Mouse (Mus musculus) granulocyte monocyte progenitor cell, adult 5-6 weeks (primary cell): ENCODE measurements around the gene Mid1ip1. TPM values are rescaled to one million over a fixed set of nuclear protein-coding genes. Genes with fewer than 3 reads are reported as not detected.

Experiments used
- ATAC-seq: replicated peaks from 2 replicates; pipeline ENCODE4 v1.8.0; 2016; ENCODE audit warnings: mild to moderate bottlenecking, moderate TSS enrichment, inconsistent platforms; ENCODE audit not compliant: poor library complexity, severe bottlenecking
- total RNA-seq, 2 experiments: library from RNA; stranded (forward) in 1 of 2; stranded (reverse) in 1 of 2; fragments of 200-712, 200-1000 nt in 1 of 2; fragments of >200 nt in 1 of 2; fragmentation: Nextera tagmentation in 1 of 2; gene quantifications; 2 replicates each; pipeline ENCODE4 v1.2.3; 2014 to 2017

The Mid1ip1 gene
- total RNA-seq (2014; fragmentation: Nextera tagmentation): 22.5 and 35.0 TPM in 2 replicates
- 60.4 and 78.9 TPM in 2 replicates for total RNA-seq (2017)

DNA sequence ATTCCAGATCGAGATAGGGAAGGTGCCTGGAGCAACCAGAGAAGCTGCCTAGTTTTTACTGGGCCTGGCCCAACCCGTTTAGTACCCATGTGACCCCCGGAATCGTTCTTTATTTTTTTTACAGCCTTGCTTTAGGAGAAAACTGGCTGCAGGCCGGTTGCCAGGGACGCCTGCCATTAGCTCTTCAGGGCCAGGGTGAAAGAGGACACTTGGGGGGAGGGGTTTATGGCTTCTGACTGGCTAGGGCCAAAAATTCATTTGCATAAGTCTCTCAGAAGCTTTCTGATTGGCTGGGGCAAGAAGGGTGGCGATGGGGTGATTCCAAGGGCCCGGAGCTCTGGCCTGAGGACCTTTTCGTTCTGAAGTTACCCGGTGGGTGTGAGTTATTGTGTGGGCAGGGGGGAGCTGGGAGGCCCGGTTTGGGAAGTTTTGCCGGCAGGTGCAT, at the start of gene Mid1ip1:
TSS of gene Mid1ip1 (plus strand) at position 318 of the 445 bp plus-strand sequence.
- peak; percentile 52 for ATAC-seq

DNA sequence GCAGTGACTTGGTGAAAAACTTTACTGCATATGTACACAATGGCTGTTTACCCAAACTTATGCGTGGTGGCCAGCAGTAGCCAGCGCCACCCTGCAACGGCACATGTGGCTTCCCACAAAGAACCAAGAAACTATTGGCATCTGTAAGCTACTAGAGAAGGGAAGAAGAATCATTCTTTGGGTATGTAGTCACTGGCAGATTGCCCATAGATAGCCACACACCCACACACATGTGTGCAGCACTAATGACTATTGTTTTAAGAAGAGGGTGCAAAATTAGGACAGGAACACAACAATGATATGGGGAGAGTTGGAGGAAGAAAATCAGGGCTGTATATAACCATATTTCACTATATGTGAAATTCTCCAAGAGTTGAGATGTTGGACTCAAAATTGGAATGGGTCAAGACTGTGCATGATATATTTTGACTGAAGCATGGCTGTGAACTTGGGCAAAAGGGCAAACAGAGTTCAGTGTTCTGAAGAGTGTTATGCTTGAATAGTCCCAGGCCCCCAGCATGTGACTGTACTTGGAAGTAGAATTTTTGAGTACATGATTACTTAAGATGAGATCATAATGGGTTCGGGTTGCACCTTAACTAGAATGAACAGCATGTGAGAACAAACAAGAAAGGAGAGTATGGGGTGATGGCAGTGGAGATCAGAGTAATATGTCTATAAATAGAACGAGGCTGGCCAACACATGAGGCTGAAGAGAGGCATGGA, 20.2 kb upstream of the Mid1ip1 start:
- no peak for ATAC-seq

DNA sequence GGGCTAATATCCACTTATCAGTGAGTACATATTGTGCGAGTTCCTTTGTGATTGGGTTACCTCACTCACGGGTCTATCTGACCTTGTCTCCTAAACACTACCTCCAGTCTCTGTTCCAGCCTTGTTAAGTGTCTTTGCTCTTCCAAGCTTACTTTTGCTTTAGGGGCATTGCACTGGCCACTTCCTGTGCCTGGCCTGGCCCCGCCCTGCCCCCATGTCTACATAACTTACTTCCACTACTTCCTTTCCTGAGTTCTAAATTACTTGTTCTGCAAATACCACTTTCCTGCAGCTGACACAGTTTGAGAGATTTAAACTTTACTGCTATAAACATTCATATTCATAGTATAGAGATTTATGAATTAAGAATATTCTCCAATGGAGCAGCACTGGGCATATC, 8.1 kb upstream of the Mid1ip1 start:
- peak; percentile 71 for ATAC-seq

DNA sequence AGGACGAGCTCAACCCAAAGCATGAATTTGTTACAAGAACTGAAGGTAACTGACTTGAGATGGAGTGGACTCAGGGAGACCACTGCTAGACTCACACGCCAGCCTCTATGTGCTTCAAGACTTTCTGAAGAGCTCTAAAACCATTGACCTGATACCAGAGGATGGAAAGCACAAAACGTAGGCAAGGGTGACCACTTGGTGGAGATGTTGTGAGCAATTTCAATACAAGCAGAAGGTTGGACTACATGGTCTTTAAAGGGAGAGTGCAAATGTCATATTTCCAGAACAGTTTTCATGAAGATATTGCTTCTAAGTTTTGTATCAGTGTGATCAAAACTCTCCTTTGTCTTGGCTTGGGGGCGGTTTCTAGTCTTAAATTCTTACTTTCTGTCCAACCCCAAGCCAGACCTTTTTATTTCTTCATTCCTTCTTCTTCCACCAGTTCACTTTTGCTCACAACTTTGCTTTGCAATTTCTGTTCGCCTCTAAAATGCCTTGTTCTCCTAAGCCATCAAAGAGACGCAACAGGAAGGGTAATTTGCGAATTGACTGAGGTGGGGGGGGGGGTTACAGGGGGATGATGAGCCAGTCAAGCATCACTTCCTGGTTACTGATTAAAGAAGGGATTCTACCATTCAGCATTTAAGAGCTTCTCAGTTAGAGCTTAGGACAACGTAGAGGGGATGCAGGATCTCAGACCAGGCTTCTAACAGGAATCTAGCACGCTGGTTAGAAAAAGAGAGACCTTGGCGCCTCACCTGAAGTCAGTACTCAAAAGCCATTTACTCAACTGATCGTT, 775 bp upstream of the Mid1ip1 start:
- 0 out of 2 replicates have a peak, but pooled peaks have one; percentile 8 for ATAC-seq

DNA sequence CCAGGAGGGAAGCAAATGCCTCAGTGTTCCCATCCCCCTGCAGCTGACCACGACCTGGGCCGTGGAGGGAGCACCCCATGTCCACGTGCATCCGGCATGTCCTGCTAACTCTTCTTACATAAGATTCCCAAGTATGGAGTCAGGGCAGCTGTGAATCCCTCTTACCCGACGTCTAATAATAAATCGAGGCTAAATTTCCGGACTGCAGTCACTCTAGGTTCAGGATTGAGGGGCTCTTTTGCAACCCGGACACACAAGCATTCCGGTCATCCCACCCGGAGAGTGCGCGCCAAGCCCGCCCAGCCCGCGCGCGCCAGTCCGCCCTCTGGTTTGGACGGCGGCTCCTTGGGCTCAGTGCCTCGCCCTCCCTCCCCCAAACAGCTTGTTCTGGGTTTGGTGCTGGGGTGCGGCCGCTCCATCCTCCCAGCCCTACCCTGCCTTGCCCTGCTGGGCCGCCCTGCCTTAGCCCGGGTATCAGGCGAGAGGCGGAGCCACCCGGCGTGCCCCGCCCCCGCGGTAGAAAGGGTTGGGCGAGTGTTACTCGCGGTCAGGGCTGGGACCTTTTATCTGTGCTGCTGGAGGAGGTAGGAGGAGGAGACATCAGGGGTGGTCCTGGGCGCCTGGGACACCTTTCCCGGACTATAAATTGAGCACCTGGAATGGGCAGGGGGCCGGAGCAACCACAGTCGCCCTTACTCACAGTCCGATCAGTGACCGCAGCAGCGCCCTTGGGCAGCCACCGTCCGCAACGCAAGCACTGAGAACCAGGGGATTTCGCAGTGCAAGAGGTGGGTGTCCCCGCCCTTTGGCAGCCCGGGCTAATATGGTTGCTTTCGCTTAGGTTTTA, 2.3 kb downstream of the Mid1ip1 start:
- ATAC-seq: peak; percentile 70

DNA sequence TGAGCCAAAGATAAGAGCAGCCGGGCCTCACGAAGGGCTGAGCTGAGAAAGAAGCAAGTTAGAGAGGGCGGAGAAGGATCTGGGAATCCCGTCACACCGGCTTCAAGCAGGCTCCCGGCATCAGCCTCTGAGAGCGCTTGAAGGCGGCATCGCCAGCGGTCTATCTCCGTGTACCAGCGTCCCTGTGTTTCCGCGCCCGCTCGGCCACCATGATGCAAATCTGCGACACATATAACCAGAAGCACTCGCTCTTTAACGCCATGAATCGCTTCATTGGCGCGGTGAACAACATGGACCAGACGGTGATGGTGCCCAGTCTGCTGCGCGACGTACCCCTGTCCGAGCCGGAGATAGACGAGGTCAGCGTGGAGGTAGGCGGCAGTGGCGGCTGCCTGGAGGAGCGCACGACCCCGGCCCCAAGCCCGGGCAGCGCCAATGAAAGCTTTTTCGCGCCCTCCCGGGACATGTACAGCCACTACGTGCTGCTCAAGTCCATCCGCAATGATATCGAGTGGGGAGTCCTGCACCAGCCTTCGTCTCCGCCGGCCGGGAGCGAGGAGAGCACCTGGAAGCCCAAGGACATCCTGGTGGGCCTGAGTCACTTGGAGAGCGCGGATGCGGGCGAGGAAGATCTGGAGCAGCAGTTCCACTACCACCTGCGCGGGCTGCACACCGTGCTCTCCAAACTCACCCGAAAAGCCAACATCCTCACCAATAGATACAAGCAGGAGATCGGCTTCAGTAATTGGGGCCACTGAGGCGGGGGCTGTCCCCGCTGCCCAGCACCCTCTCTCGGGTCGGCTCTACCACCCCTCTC, 3.4 kb downstream of the Mid1ip1 start:
- ATAC-seq: no peak

DNA sequence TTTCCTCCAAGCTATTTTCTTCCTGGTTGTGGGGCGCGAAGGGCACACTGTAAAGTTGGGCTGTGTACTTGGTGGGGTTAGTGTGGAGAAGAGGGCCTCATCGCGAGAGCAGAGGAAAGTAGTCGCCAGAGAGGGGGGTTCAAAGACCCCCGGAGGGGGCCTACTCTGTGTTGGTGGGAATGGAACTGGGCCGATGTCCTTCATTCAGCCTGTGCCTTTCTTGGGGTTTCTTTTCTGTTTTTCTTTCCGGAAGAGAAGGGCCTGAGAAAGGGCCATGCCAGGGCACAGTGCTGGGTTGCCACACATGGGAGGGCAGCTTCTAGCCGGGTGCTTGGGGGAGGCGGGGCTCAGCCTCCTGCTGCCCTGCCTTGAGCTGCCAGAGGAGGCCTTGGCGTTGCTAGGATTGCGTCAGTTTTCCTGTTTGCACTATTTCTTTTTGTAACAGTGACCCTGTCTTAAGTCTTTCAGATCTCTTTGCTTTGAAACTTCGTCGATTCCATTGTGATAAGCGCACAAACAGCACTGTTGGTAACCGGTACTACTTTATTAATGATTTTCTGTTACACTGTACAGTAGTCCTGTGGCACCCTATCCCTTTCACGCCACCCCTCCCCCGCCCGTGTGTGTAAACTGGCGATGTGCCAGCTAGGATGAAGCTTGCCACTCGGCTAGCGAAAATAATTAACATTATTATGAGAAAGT, 4.2 kb downstream of the Mid1ip1 start:
- peak; percentile 70 for ATAC-seq

DNA sequence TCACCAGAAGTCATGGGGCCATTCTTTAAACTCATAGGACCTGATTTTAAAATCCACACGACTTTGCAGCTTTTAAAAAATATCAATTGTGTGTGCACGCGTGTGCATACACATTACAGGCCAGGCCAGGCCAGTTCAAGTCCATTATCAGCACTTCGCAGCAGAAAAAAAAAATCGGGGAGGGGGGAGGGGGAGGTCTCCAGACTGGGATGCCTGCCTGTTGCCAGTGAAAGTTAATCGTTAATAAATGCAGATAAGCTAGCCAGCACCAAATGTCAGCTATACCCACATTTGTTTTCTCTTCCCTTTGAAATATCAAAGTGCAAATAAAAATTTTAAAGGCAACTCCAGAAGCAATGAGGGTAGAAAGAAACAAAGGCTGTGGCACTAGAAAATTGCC, 5.6 kb downstream of the Mid1ip1 start:
- ATAC-seq: no peak

DNA sequence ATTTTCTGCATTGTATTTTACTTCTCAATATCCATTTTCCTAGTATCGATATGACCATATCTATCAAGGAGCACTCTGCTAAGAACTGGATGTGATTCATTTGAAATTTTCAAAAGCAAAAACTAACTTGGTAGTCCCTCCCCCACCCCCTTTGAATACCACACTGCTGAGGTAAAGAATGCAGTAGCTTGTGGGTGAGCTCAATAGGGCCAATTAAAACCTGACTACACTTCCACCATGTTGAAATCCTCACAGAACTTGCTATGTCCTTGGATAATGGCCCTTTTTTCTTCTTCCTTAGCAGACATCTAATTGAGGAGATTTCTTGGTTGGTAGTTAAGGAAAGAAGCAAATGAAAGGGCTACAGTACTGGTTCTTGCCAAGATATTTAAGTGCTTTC, 9.8 kb downstream of the Mid1ip1 start:
- no peak for ATAC-seq

DNA sequence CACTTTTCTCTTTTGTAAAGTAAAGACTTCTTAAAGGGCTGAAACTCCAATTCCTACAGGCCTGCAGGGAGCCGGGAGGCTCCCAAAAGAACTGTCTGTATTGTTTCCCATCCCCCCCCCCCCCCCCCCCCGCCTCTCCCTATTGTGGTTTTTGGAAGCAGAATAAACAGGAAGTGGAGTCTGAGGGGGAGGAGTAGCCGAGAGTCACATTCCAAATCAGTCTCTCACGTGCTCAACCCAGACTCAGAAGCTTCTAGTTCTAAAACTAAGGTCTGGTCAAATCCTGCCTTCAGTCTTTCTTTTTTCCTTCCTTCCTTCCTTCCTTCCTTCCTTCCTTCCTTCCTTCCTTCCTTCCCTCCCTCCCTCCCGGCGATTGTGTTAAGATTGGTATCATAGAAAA, 14.7 kb downstream of the Mid1ip1 start:
- ATAC-seq: no peak

DNA sequence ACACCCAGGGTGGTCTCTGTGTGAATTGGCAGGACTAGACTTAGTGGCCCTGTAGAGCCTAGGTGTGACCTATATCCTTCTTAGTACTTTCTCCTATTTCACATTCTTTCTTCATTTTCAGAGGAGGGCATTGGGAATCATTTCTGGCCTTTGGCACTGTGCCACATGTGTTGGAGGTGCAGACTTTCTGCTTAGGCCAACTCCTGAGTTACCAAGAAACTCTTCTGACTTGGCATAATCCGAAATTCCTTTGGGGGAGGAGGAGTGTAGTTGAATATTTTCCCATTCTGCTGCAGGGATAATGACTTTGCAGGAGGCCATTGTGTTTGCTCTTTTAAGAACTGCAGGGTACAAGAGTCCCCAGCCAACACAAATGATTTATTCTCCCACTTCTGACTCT, 19.6 kb downstream of the Mid1ip1 start:
- ATAC-seq: no peak

DNA sequence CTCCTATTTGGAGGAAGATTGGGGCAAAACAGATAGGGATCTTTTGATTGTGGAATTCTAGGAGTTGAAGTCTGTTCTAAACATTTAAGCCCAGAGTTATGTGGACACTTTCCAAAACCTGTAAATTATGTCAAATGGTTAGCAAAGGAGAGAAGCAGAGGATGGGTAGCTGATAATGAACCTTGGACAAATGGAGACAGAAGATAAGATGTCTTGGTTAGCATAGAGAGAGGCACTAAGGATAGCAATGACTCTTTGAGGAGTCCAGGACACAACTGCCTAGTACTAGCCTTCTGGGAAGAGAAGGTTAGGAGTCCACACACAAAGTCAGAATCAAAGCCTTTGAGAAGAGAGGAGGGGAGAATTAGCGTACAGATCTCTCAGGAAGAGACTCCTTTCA, 20.1 kb downstream of the Mid1ip1 start:
- no peak for ATAC-seq

DNA sequence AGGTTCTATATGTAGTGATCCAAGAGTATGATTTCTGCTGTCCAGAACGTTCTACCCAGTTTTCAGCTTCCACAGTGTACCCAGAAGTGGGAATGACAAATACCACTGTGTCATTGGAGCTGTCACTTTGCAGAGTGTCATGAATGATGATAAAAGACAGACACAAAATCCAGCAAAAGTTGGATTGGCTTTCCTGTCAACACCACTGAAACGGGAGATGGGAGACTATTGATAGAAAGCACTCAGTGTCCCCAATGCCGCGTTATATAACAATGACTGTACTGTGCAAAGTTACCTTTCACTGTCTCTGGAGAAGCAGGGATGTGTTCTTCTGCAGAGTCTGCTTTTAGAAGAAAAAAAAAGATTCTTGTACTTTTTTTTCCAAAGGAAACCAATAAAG, 44.1 kb downstream of the Mid1ip1 start:
- ATAC-seq: no peak

DNA sequence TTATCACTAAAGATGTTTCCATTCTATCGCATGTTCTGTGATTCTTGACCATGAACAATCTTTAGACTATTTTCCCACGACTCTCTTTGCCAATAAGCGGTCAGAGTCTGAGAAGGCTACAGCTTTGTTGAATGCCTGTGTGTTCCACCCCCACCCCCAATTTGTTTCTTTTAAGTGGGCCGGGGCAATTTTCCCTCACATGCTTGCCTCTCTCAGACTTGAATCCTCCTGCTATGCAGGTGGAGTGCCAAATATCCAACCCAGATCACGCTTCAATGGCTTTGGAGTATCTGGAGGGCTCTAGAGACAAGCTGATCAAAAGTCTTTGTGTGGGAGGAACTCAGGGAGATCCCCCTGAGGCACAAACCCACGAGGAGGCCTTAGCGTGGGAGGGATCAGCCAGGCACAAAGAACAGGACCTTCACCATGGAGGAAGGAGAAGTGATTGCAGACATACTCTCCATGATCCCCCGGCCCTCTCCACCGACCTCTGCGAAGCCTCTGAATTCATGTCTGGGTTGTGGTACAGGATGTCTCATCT, 48.7 kb downstream of the Mid1ip1 start:
- no peak for ATAC-seq

Other genes starting within 250 kb of the Mid1ip1 start
- gene Tspan7, start 229.9 kb upstream of the Mid1ip1 start, total RNA-seq (2014; fragmentation: Nextera tagmentation): not detected in 2 replicates
- not detected in 2 replicates for gene Tspan7, start 229.9 kb upstream of the Mid1ip1 start, total RNA-seq (2017)